Mouse (Mus musculus): ENCODE data around the gene Ccdc8. TPM values are rescaled to one million over a fixed set of nuclear protein-coding genes. Genes with fewer than 3 reads are reported as not detected.

Gene Ccdc8
- 21.0 TPM for polyA plus RNA-seq (2012; fragmentation: generic; extraction: Trizol)

DNA sequence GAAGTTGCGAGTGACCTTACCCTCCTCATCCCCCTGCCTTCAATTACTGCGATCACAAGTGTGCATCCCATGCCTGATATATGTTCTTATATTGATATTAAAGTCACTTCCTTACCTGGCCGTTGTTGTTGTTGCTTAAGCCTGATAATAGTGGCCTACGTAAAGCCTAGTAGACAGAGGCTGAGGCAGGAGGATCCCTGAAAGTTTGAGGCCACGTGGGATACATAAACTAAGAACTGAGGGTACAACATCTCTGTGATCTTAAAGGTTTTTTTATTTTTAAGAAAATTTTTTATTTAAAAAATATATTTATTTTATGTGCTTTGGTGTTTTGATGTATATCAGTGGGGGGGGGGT lies at the start of gene Ccdc8:
Ccdc8 (plus strand) TSS at position 258 of the 357 bp plus-strand sequence.
- TF ChIP-seq MAX (IDR thresholded peaks at IDR 0.05; ENCODE audit: low read depth) (no peak), SRF (IDR thresholded peaks at IDR 0.05; ENCODE audit: control insufficient read depth, insufficient read length, low read depth) (no peak), TCF12 (IDR thresholded peaks at IDR 0.05; ENCODE audit: insufficient read depth, poor library complexity, severe bottlenecking) (no peak), MYOG (IDR thresholded peaks at IDR 0.05; ENCODE audit: control insufficient read depth in 1 of 3, insufficient read depth in 1 of 3, insufficient read length in 2 of 3, low read depth in 2 of 3) (no peak), POLR2A (IDR thresholded peaks at IDR 0.05; ENCODE audit: insufficient read length, low read depth) (no peak), POLR2AphosphoS2 (IDR thresholded peaks at IDR 0.05; ENCODE audit: insufficient read length, low read depth) (no peak), USF1 (IDR thresholded peaks at IDR 0.05; ENCODE audit: low read depth) (no peak), REST (IDR thresholded peaks at IDR 0.05; ENCODE audit: insufficient read depth, insufficient read length) (no peak), MYOD1 (IDR thresholded peaks at IDR 0.05; ENCODE audit: control insufficient read depth in 1 of 3, insufficient read length in 2 of 3, low read depth in 2 of 3) (no peak), CEBPB (IDR thresholded peaks at IDR 0.05; ENCODE audit: insufficient read depth, poor library complexity, severe bottlenecking) (no peak), E2F4 (IDR thresholded peaks at IDR 0.05; ENCODE audit: insufficient read depth) (no peak), TCF3 (IDR thresholded peaks at IDR 0.05; ENCODE audit: insufficient read length, low read depth) (no peak)
- H3K4me2 ChIP-seq (ENCODE audit: low read depth), result peak within 1 kb of the TSS; percentile 62
- H3K79me2 ChIP-seq (ENCODE audit: control insufficient read depth, insufficient read depth), result peaks cover 18% of the 10 kb centered on the region
- peak within 1 kb of the TSS; percentile 87 for H3K4me3 ChIP-seq
- H3K27me3 ChIP-seq (ENCODE audit: control insufficient read depth, insufficient read depth, insufficient read length), result no peaks in the 10 kb centered on the region
- H3ac ChIP-seq (ENCODE audit: control insufficient read depth, insufficient read length), result no peak within 1 kb of the TSS
- no peaks in the 10 kb centered on the region for H3K36me3 ChIP-seq (ENCODE audit: control insufficient read depth, insufficient read depth)

DNA sequence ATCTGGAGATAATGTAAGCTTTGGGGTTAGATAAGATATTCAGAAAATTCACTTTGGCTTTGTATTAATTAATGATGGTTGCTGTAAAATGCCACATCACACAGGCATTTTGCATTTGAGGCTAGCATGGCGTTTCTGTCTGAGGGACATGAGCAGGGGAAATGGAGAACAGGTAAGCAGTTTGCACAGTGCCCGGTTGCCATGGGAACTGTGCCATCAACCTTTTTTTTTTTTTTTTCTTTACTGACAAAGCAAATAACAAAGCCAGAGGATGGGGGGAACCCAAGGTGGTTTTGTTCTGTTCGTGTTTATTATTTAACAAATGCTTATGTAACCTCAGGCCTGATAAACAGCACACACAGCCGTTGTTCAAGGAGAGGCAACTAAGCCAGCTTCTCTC lies 49.6 kb upstream of the Ccdc8 start:
- peaks cover 5% of the 10 kb centered on the region for H3K79me2 ChIP-seq (ENCODE audit: control insufficient read depth, insufficient read depth)
- H3K4me3 ChIP-seq, result no peak overlapping the region
- H3K36me3 ChIP-seq (ENCODE audit: control insufficient read depth, insufficient read depth), result no peaks in the 10 kb centered on the region
- no peak overlapping the region for H3K4me2 ChIP-seq (ENCODE audit: low read depth)
- no peaks in the 10 kb centered on the region for H3K27me3 ChIP-seq (ENCODE audit: control insufficient read depth, insufficient read depth, insufficient read length)
- H3ac ChIP-seq (ENCODE audit: control insufficient read depth, insufficient read length), result no peak overlapping the region
- TF ChIP-seq MYOD1 (IDR thresholded peaks at IDR 0.05; ENCODE audit: control insufficient read depth in 1 of 3, insufficient read length in 2 of 3, low read depth in 2 of 3) (no peak), TCF3 (IDR thresholded peaks at IDR 0.05; ENCODE audit: insufficient read length, low read depth) (no peak), TCF12 (IDR thresholded peaks at IDR 0.05; ENCODE audit: insufficient read depth, poor library complexity, severe bottlenecking) (no peak), CEBPB (IDR thresholded peaks at IDR 0.05; ENCODE audit: insufficient read depth, poor library complexity, severe bottlenecking) (no peak), MAX (IDR thresholded peaks at IDR 0.05; ENCODE audit: low read depth) (no peak), POLR2AphosphoS2 (IDR thresholded peaks at IDR 0.05; ENCODE audit: insufficient read length, low read depth) (no peak), SRF (IDR thresholded peaks at IDR 0.05; ENCODE audit: control insufficient read depth, insufficient read length, low read depth) (no peak), USF1 (IDR thresholded peaks at IDR 0.05; ENCODE audit: low read depth) (no peak), E2F4 (IDR thresholded peaks at IDR 0.05; ENCODE audit: insufficient read depth) (no peak), REST (IDR thresholded peaks at IDR 0.05; ENCODE audit: insufficient read depth, insufficient read length) (no peak), MYOG (IDR thresholded peaks at IDR 0.05; ENCODE audit: control insufficient read depth in 1 of 3, insufficient read depth in 1 of 3, insufficient read length in 2 of 3, low read depth in 2 of 3) (no peak), POLR2A (IDR thresholded peaks at IDR 0.05; ENCODE audit: insufficient read length, low read depth) (no peak)

DNA sequence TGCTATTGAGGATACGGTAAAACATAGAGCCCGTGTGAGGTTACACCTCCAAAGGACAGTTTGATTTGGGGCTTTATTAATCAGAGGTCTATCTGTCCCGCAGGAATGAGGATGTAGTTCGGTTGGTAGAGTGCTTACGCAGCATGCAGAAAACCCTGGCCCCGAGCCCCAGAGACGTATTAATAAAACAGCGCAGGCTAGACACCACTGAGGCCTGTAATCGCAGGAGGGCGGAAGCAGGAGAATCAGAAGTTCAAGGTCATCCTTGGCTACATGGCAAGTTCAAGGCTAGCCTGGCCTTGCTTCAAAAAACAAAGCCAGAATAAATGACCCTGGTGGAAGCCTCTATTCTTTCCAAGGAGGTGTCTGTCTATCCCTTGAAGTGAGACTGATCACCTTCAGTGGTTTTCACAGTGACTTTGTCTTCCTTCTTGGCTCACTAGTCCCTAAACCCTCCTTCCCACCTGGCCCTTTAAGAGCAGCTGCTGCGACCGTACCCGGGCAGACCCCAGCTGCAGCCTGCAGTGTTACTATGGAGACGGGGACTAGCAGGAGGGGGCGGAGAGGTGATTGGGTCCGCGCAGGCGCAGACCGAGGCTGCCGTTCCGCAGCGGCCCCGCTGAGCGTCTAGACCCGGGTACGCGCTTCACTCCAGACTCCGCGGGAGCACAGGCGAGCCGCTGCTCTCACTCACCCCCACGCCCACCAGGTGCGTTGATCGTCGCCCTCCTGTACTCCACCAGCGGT lies 48.3 kb upstream of the Ccdc8 start, which contains the start of gene Pnmal2:
Pnmal2 (plus strand) TSS at position 622 of the 747 bp plus-strand sequence.
- Histone ChIP-seq H3ac (ENCODE audit: control insufficient read depth, insufficient read length) (peak within 1 kb of the TSS; percentile 84), H3K4me3 (peak within 1 kb of the TSS; percentile 44), H3K36me3 (ENCODE audit: control insufficient read depth, insufficient read depth) (no peaks in the 10 kb centered on the region), H3K4me2 (ENCODE audit: low read depth) (peak within 1 kb of the TSS; percentile 60), H3K27me3 (ENCODE audit: control insufficient read depth, insufficient read depth, insufficient read length) (no peaks in the 10 kb centered on the region), H3K79me2 (ENCODE audit: control insufficient read depth, insufficient read depth) (peaks cover 5% of the 10 kb centered on the region)
- TF ChIP-seq TCF3 (IDR thresholded peaks at IDR 0.05; ENCODE audit: insufficient read length, low read depth), result no peak
- no peak for TF ChIP-seq TCF12 (IDR thresholded peaks at IDR 0.05; ENCODE audit: insufficient read depth, poor library complexity, severe bottlenecking)
- TF ChIP-seq REST (IDR thresholded peaks at IDR 0.05; ENCODE audit: insufficient read depth, insufficient read length), result no peak
- no peak for TF ChIP-seq CEBPB (IDR thresholded peaks at IDR 0.05; ENCODE audit: insufficient read depth, poor library complexity, severe bottlenecking)
- no peak for TF ChIP-seq E2F4 (IDR thresholded peaks at IDR 0.05; ENCODE audit: insufficient read depth)
- peak; percentile 91 for TF ChIP-seq POLR2A (IDR thresholded peaks at IDR 0.05; ENCODE audit: insufficient read length, low read depth)
- no peak for TF ChIP-seq USF1 (IDR thresholded peaks at IDR 0.05; ENCODE audit: low read depth)
- TF ChIP-seq MAX (IDR thresholded peaks at IDR 0.05; ENCODE audit: low read depth), result no peak
- no peak for TF ChIP-seq SRF (IDR thresholded peaks at IDR 0.05; ENCODE audit: control insufficient read depth, insufficient read length, low read depth)
- peak in 2 of 3 experiments; percentile 74 to 87 for TF ChIP-seq MYOG (IDR thresholded peaks at IDR 0.05; ENCODE audit: control insufficient read depth in 1 of 3, insufficient read depth in 1 of 3, insufficient read length in 2 of 3, low read depth in 2 of 3)
- peak; percentile 89 for TF ChIP-seq POLR2AphosphoS2 (IDR thresholded peaks at IDR 0.05; ENCODE audit: insufficient read length, low read depth)
- peak in 2 of 3 experiments; percentile 76 to 79 for TF ChIP-seq MYOD1 (IDR thresholded peaks at IDR 0.05; ENCODE audit: control insufficient read depth in 1 of 3, insufficient read length in 2 of 3, low read depth in 2 of 3)

DNA sequence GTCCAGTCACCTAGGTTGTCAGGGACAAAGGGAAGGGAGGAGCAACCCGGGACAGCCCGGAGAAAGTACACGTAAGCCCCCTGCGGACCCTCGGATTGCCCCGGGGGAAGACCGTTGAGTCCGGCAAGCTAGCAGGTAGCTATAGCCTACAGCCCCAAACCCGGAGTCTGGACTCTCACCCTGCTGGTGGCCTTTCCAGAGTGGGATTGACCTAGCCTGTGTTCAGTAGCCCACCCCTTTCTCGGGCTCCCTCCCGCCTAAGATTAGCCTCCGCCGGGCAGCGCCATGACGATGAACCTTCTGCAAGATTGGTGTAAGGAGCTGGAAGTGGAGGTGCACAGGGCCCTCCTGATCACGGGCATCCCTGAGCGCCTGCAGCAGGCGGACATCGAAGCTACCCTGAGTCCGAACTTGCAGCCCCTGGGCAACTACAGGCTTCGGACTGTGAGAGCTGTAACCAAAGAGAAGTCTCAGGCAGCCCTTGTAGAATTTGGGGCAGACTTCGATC lies 47.6 kb upstream of the Ccdc8 start:
- no peaks in the 10 kb centered on the region for H3K27me3 ChIP-seq (ENCODE audit: control insufficient read depth, insufficient read depth, insufficient read length)
- TF ChIP-seq USF1 (IDR thresholded peaks at IDR 0.05; ENCODE audit: low read depth) (no peak), REST (IDR thresholded peaks at IDR 0.05; ENCODE audit: insufficient read depth, insufficient read length) (no peak), E2F4 (IDR thresholded peaks at IDR 0.05; ENCODE audit: insufficient read depth) (no peak), POLR2A (IDR thresholded peaks at IDR 0.05; ENCODE audit: insufficient read length, low read depth) (no peak), MAX (IDR thresholded peaks at IDR 0.05; ENCODE audit: low read depth) (no peak), TCF3 (IDR thresholded peaks at IDR 0.05; ENCODE audit: insufficient read length, low read depth) (no peak), MYOD1 (IDR thresholded peaks at IDR 0.05; ENCODE audit: control insufficient read depth in 1 of 3, insufficient read length in 2 of 3, low read depth in 2 of 3) (no peak), POLR2AphosphoS2 (IDR thresholded peaks at IDR 0.05; ENCODE audit: insufficient read length, low read depth) (no peak), MYOG (IDR thresholded peaks at IDR 0.05; ENCODE audit: control insufficient read depth in 1 of 3, insufficient read depth in 1 of 3, insufficient read length in 2 of 3, low read depth in 2 of 3) (no peak), TCF12 (IDR thresholded peaks at IDR 0.05; ENCODE audit: insufficient read depth, poor library complexity, severe bottlenecking) (no peak), CEBPB (IDR thresholded peaks at IDR 0.05; ENCODE audit: insufficient read depth, poor library complexity, severe bottlenecking) (no peak), SRF (IDR thresholded peaks at IDR 0.05; ENCODE audit: control insufficient read depth, insufficient read length, low read depth) (no peak)

More for the DNA sequence above, 47.6 kb upstream of the Ccdc8 start:
- peaks cover 5% of the 10 kb centered on the region for H3K79me2 ChIP-seq (ENCODE audit: control insufficient read depth, insufficient read depth)
- peak overlapping the region; percentile 44 for H3K4me3 ChIP-seq
- peak overlapping the region; percentile 84 for H3ac ChIP-seq (ENCODE audit: control insufficient read depth, insufficient read length)
- peak overlapping the region; percentile 60 for H3K4me2 ChIP-seq (ENCODE audit: low read depth)
- H3K36me3 ChIP-seq (ENCODE audit: control insufficient read depth, insufficient read depth), result no peaks in the 10 kb centered on the region

Data from myocyte (in vitro differentiated cells).